Mouse (Mus musculus) heart, embryonic 11.5 days (tissue): ENCODE measurements at regions not wholly inside any gene's neighbourhood (a gene's known extent, or its start where the extent isn't known, plus 50 kb on each side); places are given as distances from the start of the nearest gene placed in this dataset.

Experiments
- ATAC-seq: fragments of 200-750 bp; cut with Nextera tagmentation; replicated peaks from 2 replicates; pipeline ENCODE4 v1.8.0; 2017; ENCODE audit warnings: moderate library complexity; ENCODE audit not compliant: insufficient number of reproducible peaks, low FRiP score, low TSS enrichment
- H3K27ac ChIP-seq: fragments of 300-500 bp; sonication (generic); 2 replicates; pipeline ENCODE4 v1.5.1; 2014; ENCODE audit warnings: mild to moderate bottlenecking, low read depth, low read length
- H3K27me3 ChIP-seq: fragments of 300-500 bp; sonication (generic); 2 replicates; pipeline ENCODE4 v1.6.1; 2014; ENCODE audit warnings: mild to moderate bottlenecking, low read length, mixed read lengths; ENCODE audit not compliant: control insufficient read depth, insufficient read depth
- H3K36me3 ChIP-seq: fragments of 300-500 bp; sonication (generic); 2 replicates; pipeline ENCODE4 v1.6.1; 2014; ENCODE audit warnings: mild to moderate bottlenecking, low read length, moderate library complexity, mixed read lengths; ENCODE audit not compliant: control insufficient read depth, insufficient read depth
- H3K4me1 ChIP-seq: fragments of 300-500 bp; sonication (generic); 2 replicates; pipeline ENCODE4 v1.6.1; 2014; ENCODE audit warnings: low read length; ENCODE audit not compliant: control insufficient read depth, insufficient read depth
- H3K4me2 ChIP-seq: fragments of 300-500 bp; sonication (generic); 2 replicates; pipeline ENCODE4 v1.6.1; 2014; ENCODE audit warnings: mild to moderate bottlenecking, moderate library complexity
- H3K4me3 ChIP-seq: fragments of 300-500 bp; sonication (generic); 2 replicates; pipeline ENCODE4 v1.5.1; 2014; ENCODE audit warnings: low read depth, low read length
- H3K9ac ChIP-seq: fragments of 300-500 bp; sonication (generic); 2 replicates; pipeline ENCODE4 v1.6.1; 2014; ENCODE audit warnings: mild to moderate bottlenecking, low read depth, low read length, moderate library complexity
- H3K9me3 ChIP-seq: fragments of 300-500 bp; sonication (generic); replicated peaks from 2 replicates; pipeline ENCODE4 v1.6.1; 2016; ENCODE audit warnings: low read length; ENCODE audit not compliant: control insufficient read depth
- whole genome bisulfite sequencing: fragments of 180-500 bp; shearing (Covaris S2); extraction: QIAGEN DNeasy Blood & Tissue Kit; methylation state at CpG from one replicate; pipeline ENCODE4 v1.1.7; 2014; ENCODE audit not compliant: insufficient replicate concordance; 5-methylcytosine and 5-hydroxymethylcytosine counted together

GRCm38 (mm10) chr10:6685308-6686080, 72.8 kb upstream of the Oprm1 start:
- 78% methylated on average over 11 of the region's 11 CpGs for WGBS
- Histone ChIP-seq H3K27me3 (no peaks in the 10 kb centered on the region), H3K9me3 (no peaks in the 10 kb centered on the region), H3K4me2 (no peak overlapping the region), H3K4me1 (no peaks in the 10 kb centered on the region), H3K4me3 (no peak overlapping the region), H3K9ac (no peak overlapping the region), H3K27ac (no peak overlapping the region), H3K36me3 (no peaks in the 10 kb centered on the region)
- ATAC-seq, result no peak

GRCm38 (mm10) chr10:6686081-6686474, 72.2 kb upstream of the Oprm1 start:
- no peaks in the 10 kb centered on the region for H3K9me3 ChIP-seq

More at GRCm38 (mm10) chr10:6686081-6686474, 72.2 kb upstream of the Oprm1 start:
- Histone ChIP-seq H3K4me2 (no peak overlapping the region), H3K27ac (no peak overlapping the region), H3K4me1 (no peaks in the 10 kb centered on the region), H3K4me3 (no peak overlapping the region), H3K27me3 (no peaks in the 10 kb centered on the region), H3K36me3 (no peaks in the 10 kb centered on the region), H3K9ac (no peak overlapping the region)
- WGBS, result 88% methylated on average over 1 of the region's 1 CpGs
- ATAC-seq, result no peak
